Mouse (Mus musculus): ENCODE data around the gene Asb9. TPM values are rescaled to one million over a fixed set of nuclear protein-coding genes. Genes with fewer than 3 reads are reported as not detected.

The Asb9 gene
- polyA plus RNA-seq, 1 experiment: not detected

DNA sequence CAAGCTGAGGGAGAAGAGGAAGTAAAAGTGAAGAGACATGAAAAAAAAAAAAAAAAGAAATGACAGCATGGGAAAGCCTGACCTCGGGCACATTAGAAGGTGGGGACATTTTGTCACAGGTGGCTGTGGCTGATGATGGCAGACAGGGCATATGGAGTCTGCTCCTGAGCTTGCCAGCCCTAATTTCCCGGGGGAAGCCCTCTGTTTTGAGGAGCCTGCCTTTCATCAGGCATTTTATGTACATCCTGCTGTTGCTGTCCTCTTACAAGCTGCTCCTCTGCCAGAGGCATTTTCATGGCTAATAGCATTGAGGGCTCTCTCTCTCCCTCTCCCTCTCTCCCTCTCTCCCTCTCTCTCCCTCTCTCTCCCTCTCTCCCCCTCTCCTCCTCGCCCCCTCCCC, 70.8 kb downstream of the Asb9 start:
- Histone ChIP-seq H3K4me3 (ENCODE audit: insufficient read depth, low read length) (no peak overlapping the region), H3K27ac (ENCODE audit: insufficient read depth, low read length) (no peak overlapping the region), H3K4me1 (ENCODE audit: control insufficient read depth, insufficient read depth, low read length) (no peaks in the 10 kb centered on the region)
- TF ChIP-seq POLR2A (IDR thresholded peaks at IDR 0.05; ENCODE audit: extremely low read depth, insufficient read depth, low read length): no peak

Other genes starting within 250 kb of the Asb9 start
- 1.6 and 1.7 TPM in 2 replicates for gene Bmx, start 248.1 kb upstream of the Asb9 start, polyA plus RNA-seq (2012; rRNA removed)
- 6.3 and 7.4 TPM in 2 replicates for gene Pir, start 237.0 kb upstream of the Asb9 start, polyA plus RNA-seq (2012; rRNA removed)
- 2.0 and 2.2 TPM in 2 replicates for gene Vegfd, start 132.9 kb upstream of the Asb9 start, polyA plus RNA-seq (2012; rRNA removed)
- 5.2 and 5.8 TPM in 2 replicates for gene Piga, start 86.5 kb upstream of the Asb9 start, polyA plus RNA-seq (2012; rRNA removed)
- gene Asb11, start 69.3 kb upstream of the Asb9 start, polyA plus RNA-seq (2012; rRNA removed): 5.4 and 6.1 TPM in 2 replicates